Mouse (Mus musculus): ENCODE results near the gene Kcnj14. TPM values are rescaled to one million over a fixed set of nuclear protein-coding genes. Genes with fewer than 3 reads are reported as not detected.
A peak's percentile ranks its signal among the peaks of the same experiment; 100 is the strongest.

The Kcnj14 gene
- polyA plus RNA-seq, 1 experiment from 2014 or later: 1.2 TPM

GRCm38 (mm10) chr7:45796950-45797349 lies 27.6 kb downstream of the Kcnj14 start:
- Histone ChIP-seq H3K4me3 (ENCODE audit: low read length) (no peak overlapping the region), H3K9ac (ENCODE audit: low read depth, low read length) (no peak overlapping the region), H3K4me1 (ENCODE audit: control insufficient read depth, insufficient read depth, low read length) (peaks cover 14% of the 10 kb centered on the region; the same call in 1 of the 2 replicates), H3K4me2 (replicated peaks; ENCODE audit: low read depth, low read length) (no peak overlapping the region), H3K36me3 (ENCODE audit: control insufficient read depth, insufficient read depth, low read length) (peaks cover 17% of the 10 kb centered on the region), H3K27ac (ENCODE audit: low read depth, low read length) (no peak overlapping the region), H3K9me3 (ENCODE audit: control insufficient read depth, low read length) (no peaks in the 10 kb centered on the region), H3K27me3 (ENCODE audit: control insufficient read depth, insufficient read depth, low read length) (peaks cover 15% of the 10 kb centered on the region; the same call in 1 of the 2 replicates)
- 54% methylated on average over 6 of the region's 6 CpGs for WGBS
- no peak for ATAC-seq (ENCODE audit: low FRiP score, low TSS enrichment)

GRCm38 (mm10) chr7:45794971-45795370 lies 29.6 kb downstream of the Kcnj14 start:
- H3K4me2 ChIP-seq (replicated peaks; ENCODE audit: low read depth, low read length): no peak overlapping the region
- peaks cover 11% of the 10 kb centered on the region; the same call in 1 of the 2 replicates for H3K4me1 ChIP-seq (ENCODE audit: control insufficient read depth, insufficient read depth, low read length)
- ATAC-seq (ENCODE audit: low FRiP score, low TSS enrichment): no peak
- peaks cover 15% of the 10 kb centered on the region; the same call in 1 of the 2 replicates for H3K27me3 ChIP-seq (ENCODE audit: control insufficient read depth, insufficient read depth, low read length)
- 94% methylated on average over 29 of the region's 29 CpGs for WGBS
- H3K4me3 ChIP-seq (ENCODE audit: low read length): no peak overlapping the region
- H3K9ac ChIP-seq (ENCODE audit: low read depth, low read length): no peak overlapping the region
- no peak overlapping the region for H3K27ac ChIP-seq (ENCODE audit: low read depth, low read length)
- H3K9me3 ChIP-seq (ENCODE audit: control insufficient read depth, low read length): no peaks in the 10 kb centered on the region
- H3K36me3 ChIP-seq (ENCODE audit: control insufficient read depth, insufficient read depth, low read length): peaks cover 24% of the 10 kb centered on the region

- no peak overlapping the region for H3K27ac ChIP-seq (ENCODE audit: low read depth, low read length)
- no peak overlapping the region for H3K4me2 ChIP-seq (replicated peaks; ENCODE audit: low read depth, low read length)
- H3K9me3 ChIP-seq (ENCODE audit: control insufficient read depth, low read length): no peaks in the 10 kb centered on the region
- peaks cover 15% of the 10 kb centered on the region; the same call in 1 of the 2 replicates for H3K27me3 ChIP-seq (ENCODE audit: control insufficient read depth, insufficient read depth, low read length)
- WGBS: 88% methylated on average over 39 of the region's 44 CpGs
- H3K4me1 ChIP-seq (ENCODE audit: control insufficient read depth, insufficient read depth, low read length): peaks cover 11% of the 10 kb centered on the region; the same call in 1 of the 2 replicates
- no peak overlapping the region for H3K9ac ChIP-seq (ENCODE audit: low read depth, low read length)
- no peak for ATAC-seq (ENCODE audit: low FRiP score, low TSS enrichment)
- H3K36me3 ChIP-seq (ENCODE audit: control insufficient read depth, insufficient read depth, low read length): peaks cover 30% of the 10 kb centered on the region
- no peak overlapping the region for H3K4me3 ChIP-seq (ENCODE audit: low read length)
These were observed 30.5 kb downstream of the Kcnj14 start for GRCm38 (mm10) chr7:45793969-45794585.

GRCm38 (mm10) chr7:45793240-45793639 lies 31.3 kb downstream of the Kcnj14 start:
- Histone ChIP-seq H3K27me3 (ENCODE audit: control insufficient read depth, insufficient read depth, low read length) (peaks cover 9% of the 10 kb centered on the region; the same call in 1 of the 2 replicates), H3K9ac (ENCODE audit: low read depth, low read length) (no peak overlapping the region), H3K4me2 (replicated peaks; ENCODE audit: low read depth, low read length) (no peak overlapping the region), H3K9me3 (ENCODE audit: control insufficient read depth, low read length) (no peaks in the 10 kb centered on the region), H3K27ac (ENCODE audit: low read depth, low read length) (no peak overlapping the region), H3K36me3 (ENCODE audit: control insufficient read depth, insufficient read depth, low read length) (peaks cover 30% of the 10 kb centered on the region), H3K4me3 (ENCODE audit: low read length) (no peak overlapping the region), H3K4me1 (ENCODE audit: control insufficient read depth, insufficient read depth, low read length) (peaks cover 11% of the 10 kb centered on the region; the same call in 1 of the 2 replicates)
- WGBS: 87% methylated on average over 24 of the region's 24 CpGs
- ATAC-seq (ENCODE audit: low FRiP score, low TSS enrichment): no peak

GRCm38 (mm10) chr7:45791756-45792490 lies 32.7 kb downstream of the Kcnj14 start:
- WGBS: 81% methylated on average over 17 of the region's 17 CpGs
- no peak for ATAC-seq (ENCODE audit: low FRiP score, low TSS enrichment)
- Histone ChIP-seq H3K27ac (ENCODE audit: low read depth, low read length) (no peak overlapping the region), H3K4me3 (ENCODE audit: low read length) (no peak overlapping the region), H3K27me3 (ENCODE audit: control insufficient read depth, insufficient read depth, low read length) (peaks cover 5% of the 10 kb centered on the region; the same call in 1 of the 2 replicates), H3K4me1 (ENCODE audit: control insufficient read depth, insufficient read depth, low read length) (peaks cover 6% of the 10 kb centered on the region; the same call in 1 of the 2 replicates), H3K9ac (ENCODE audit: low read depth, low read length) (no peak overlapping the region), H3K36me3 (ENCODE audit: control insufficient read depth, insufficient read depth, low read length) (peaks cover 35% of the 10 kb centered on the region), H3K4me2 (replicated peaks; ENCODE audit: low read depth, low read length) (no peak overlapping the region), H3K9me3 (ENCODE audit: control insufficient read depth, low read length) (no peaks in the 10 kb centered on the region)

GRCm38 (mm10) chr7:45790721-45791120 lies 33.9 kb downstream of the Kcnj14 start:
- Histone ChIP-seq H3K27ac (ENCODE audit: low read depth, low read length) (no peak overlapping the region), H3K4me3 (ENCODE audit: low read length) (no peak overlapping the region), H3K4me2 (replicated peaks; ENCODE audit: low read depth, low read length) (no peak overlapping the region), H3K36me3 (ENCODE audit: control insufficient read depth, insufficient read depth, low read length) (peaks cover 35% of the 10 kb centered on the region), H3K27me3 (ENCODE audit: control insufficient read depth, insufficient read depth, low read length) (peaks cover 3% of the 10 kb centered on the region; the same call in 1 of the 2 replicates), H3K9ac (ENCODE audit: low read depth, low read length) (no peak overlapping the region), H3K9me3 (ENCODE audit: control insufficient read depth, low read length) (no peaks in the 10 kb centered on the region), H3K4me1 (ENCODE audit: control insufficient read depth, insufficient read depth, low read length) (peaks cover 6% of the 10 kb centered on the region; the same call in 1 of the 2 replicates)
- 52% methylated on average over 6 of the region's 6 CpGs for WGBS
- no peak for ATAC-seq (ENCODE audit: low FRiP score, low TSS enrichment)

GRCm38 (mm10) chr7:45787642-45788041 lies 36.9 kb downstream of the Kcnj14 start:
- Histone ChIP-seq H3K9me3 (ENCODE audit: control insufficient read depth, low read length) (no peaks in the 10 kb centered on the region), H3K4me1 (ENCODE audit: control insufficient read depth, insufficient read depth, low read length) (peaks cover 19% of the 10 kb centered on the region), H3K4me3 (ENCODE audit: low read length) (no peak overlapping the region; the same call in 1 of the 2 replicates), H3K27ac (ENCODE audit: low read depth, low read length) (no peak overlapping the region), H3K27me3 (ENCODE audit: control insufficient read depth, insufficient read depth, low read length) (no peaks in the 10 kb centered on the region), H3K9ac (ENCODE audit: low read depth, low read length) (no peak overlapping the region), H3K36me3 (ENCODE audit: control insufficient read depth, insufficient read depth, low read length) (peaks cover 25% of the 10 kb centered on the region; the same call in 1 of the 2 replicates), H3K4me2 (replicated peaks; ENCODE audit: low read depth, low read length) (peak overlapping the region; percentile 99)
- WGBS: 83% methylated on average over 22 of the region's 22 CpGs
- no peak for ATAC-seq (ENCODE audit: low FRiP score, low TSS enrichment)

GRCm38 (mm10) chr7:45786661-45787413 lies 37.7 kb downstream of the Kcnj14 start:
- peaks cover 19% of the 10 kb centered on the region for H3K4me1 ChIP-seq (ENCODE audit: control insufficient read depth, insufficient read depth, low read length)
- H3K4me3 ChIP-seq (ENCODE audit: low read length): peak overlapping the region; percentile 77
- no peaks in the 10 kb centered on the region for H3K27me3 ChIP-seq (ENCODE audit: control insufficient read depth, insufficient read depth, low read length)
- ATAC-seq (ENCODE audit: low FRiP score, low TSS enrichment): peak; percentile 40; the same call in 1 of the 2 replicates
- 0 out of 2 replicates have a peak overlapping the region, but pooled peaks have one; percentile 37 for H3K27ac ChIP-seq (ENCODE audit: low read depth, low read length)
- peak overlapping the region; percentile 99 for H3K4me2 ChIP-seq (replicated peaks; ENCODE audit: low read depth, low read length)
- peaks cover 17% of the 10 kb centered on the region; the same call in 1 of the 2 replicates for H3K36me3 ChIP-seq (ENCODE audit: control insufficient read depth, insufficient read depth, low read length)
- peak overlapping the region; percentile 37; the same call in 1 of the 2 replicates for H3K9ac ChIP-seq (ENCODE audit: low read depth, low read length)
- WGBS: 6% methylated on average over 17 of the region's 17 CpGs
- no peaks in the 10 kb centered on the region for H3K9me3 ChIP-seq (ENCODE audit: control insufficient read depth, low read length)
